Mouse (Mus musculus): ENCODE results near the gene Spon1. TPM values are rescaled to one million over a fixed set of nuclear protein-coding genes. Genes with fewer than 3 reads are reported as not detected.

The Spon1 gene
- total and polyA plus RNA-seq, 3 experiments: not detected

DNA sequence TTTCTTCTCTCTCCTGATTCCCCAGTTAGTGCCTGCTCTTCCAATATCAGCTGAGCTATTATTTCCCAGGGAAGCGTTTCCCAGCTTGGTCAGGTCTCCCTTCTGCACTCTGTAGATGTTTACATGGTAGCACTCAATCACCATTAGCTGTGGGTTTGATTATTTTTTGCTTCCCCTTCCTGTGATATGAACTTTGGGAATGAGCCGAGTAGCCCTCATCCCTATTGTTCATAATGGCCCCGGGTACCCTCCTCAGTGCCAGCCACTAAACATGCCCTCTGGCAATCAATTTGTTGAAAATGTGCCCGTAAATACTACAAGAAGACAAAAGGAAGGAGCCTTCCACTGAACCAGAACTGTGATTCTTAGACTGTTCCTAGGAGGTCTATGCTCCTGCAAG lies 111.7 kb downstream of the Spon1 start:
- H3K79me2 ChIP-seq (ENCODE audit: control insufficient read depth, insufficient read depth, low read length, poor library complexity): no peaks in the 10 kb centered on the region
- H3K9me3 ChIP-seq (replicated peaks; ENCODE audit: insufficient read depth, low read length): no peaks in the 10 kb centered on the region
- no peaks in the 10 kb centered on the region for H3K36me3 ChIP-seq (ENCODE audit: control insufficient read depth in 1 of 2, insufficient read depth in 2 of 2, low read length in 2 of 2)
- no peak for TF ChIP-seq CHD2 (IDR thresholded peaks at IDR 0.05; ENCODE audit: low read length)
- TF ChIP-seq CHD1 (IDR thresholded peaks at IDR 0.05; ENCODE audit: low read depth, low read length): no peak
- no peak overlapping the region for H3K4me3 ChIP-seq (ENCODE audit: control insufficient read depth in 1 of 2, insufficient read depth in 1 of 2, low read depth in 2 of 2, low read length in 2 of 2)
- no peak overlapping the region for H3K9ac ChIP-seq (ENCODE audit: control insufficient read depth, low read depth, low read length, poor library complexity, severe bottlenecking)
- no peak overlapping the region for H3K27ac ChIP-seq (ENCODE audit: control insufficient read depth, low read depth, low read length)
- H3K27me3 ChIP-seq (ENCODE audit: control insufficient read depth in 1 of 2, insufficient read depth in 2 of 2, low read length in 2 of 2): no peaks in the 10 kb centered on the region
- H3K4me1 ChIP-seq (ENCODE audit: control insufficient read depth in 1 of 2, insufficient read depth in 2 of 2, low read length in 2 of 2): no peaks in the 10 kb centered on the region
- no peak for DNase-seq (ENCODE audit: low read depth, low spot score)

DNA sequence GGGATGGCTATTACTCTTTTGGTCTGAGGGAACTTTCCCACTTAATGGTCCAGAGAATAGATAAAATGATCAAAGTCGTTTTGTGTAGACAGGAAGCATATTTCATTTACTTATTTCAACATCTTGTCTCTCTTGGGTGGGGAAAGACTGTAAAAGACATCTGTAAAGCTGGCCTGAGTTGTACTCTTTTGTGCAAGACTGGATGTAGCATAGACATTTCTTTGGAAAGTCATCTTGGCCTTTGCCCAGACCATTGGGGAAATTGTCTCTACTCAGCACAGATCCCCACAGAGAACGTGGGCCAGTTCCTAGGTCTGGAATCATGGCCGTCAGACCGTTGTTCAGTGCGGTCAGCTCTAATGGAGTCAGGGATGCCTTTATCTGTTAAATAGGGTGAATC lies 112.1 kb downstream of the Spon1 start:
- Histone ChIP-seq H3K4me1 (ENCODE audit: control insufficient read depth in 1 of 2, insufficient read depth in 2 of 2, low read length in 2 of 2) (no peaks in the 10 kb centered on the region), H3K9ac (ENCODE audit: control insufficient read depth, low read depth, low read length, poor library complexity, severe bottlenecking) (no peak overlapping the region), H3K27me3 (ENCODE audit: control insufficient read depth in 1 of 2, insufficient read depth in 2 of 2, low read length in 2 of 2) (no peaks in the 10 kb centered on the region), H3K4me3 (ENCODE audit: control insufficient read depth in 1 of 2, insufficient read depth in 1 of 2, low read depth in 2 of 2, low read length in 2 of 2) (no peak overlapping the region), H3K36me3 (ENCODE audit: control insufficient read depth in 1 of 2, insufficient read depth in 2 of 2, low read length in 2 of 2) (no peaks in the 10 kb centered on the region), H3K9me3 (replicated peaks; ENCODE audit: insufficient read depth, low read length) (no peaks in the 10 kb centered on the region), H3K79me2 (ENCODE audit: control insufficient read depth, insufficient read depth, low read length, poor library complexity) (no peaks in the 10 kb centered on the region), H3K27ac (ENCODE audit: control insufficient read depth, low read depth, low read length) (no peak overlapping the region)
- TF ChIP-seq ELF1 (IDR thresholded peaks at IDR 0.05; ENCODE audit: low read depth, low read length) (no peak), EP300 (IDR thresholded peaks at IDR 0.05; ENCODE audit: low read depth in 1 of 2, low read length in 2 of 2) (no peak), POLR2AphosphoS2 (IDR thresholded peaks at IDR 0.05; ENCODE audit: low read length) (no peak), NELFE (IDR thresholded peaks at IDR 0.05; ENCODE audit: low read depth, low read length) (no peak), USF1 (IDR thresholded peaks at IDR 0.05; ENCODE audit: low read depth, low read length) (no peak), POLR2A (IDR thresholded peaks at IDR 0.05; ENCODE audit: control insufficient read depth in 1 of 2, insufficient read depth in 1 of 2, low read depth in 1 of 2, low read length in 2 of 2, poor library complexity in 1 of 2) (no peak), MYB (IDR thresholded peaks at IDR 0.05; ENCODE audit: low read depth, low read length) (no peak)
- DNase-seq (ENCODE audit: low read depth, low spot score): no peak

DNA sequence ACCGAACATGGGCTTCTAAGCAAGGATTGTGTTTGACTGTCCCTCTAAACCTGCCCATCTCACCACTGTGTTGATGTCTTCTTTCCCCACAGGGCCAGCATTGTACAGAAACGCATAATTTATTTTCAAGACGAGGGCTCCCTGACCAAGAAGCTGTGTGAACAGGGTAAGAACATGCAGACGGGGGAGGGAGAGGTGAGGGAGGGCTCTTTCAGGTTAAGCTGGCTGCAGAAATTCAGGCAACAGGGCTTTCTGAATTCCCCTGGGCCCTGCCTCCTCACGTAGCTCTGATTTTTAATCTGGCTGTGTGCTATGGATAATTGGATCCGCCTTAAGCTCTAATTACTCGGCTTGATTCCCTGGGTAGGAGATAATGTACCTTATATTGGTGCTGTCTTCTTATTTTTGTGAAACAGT lies 113.3 kb downstream of the Spon1 start:
- TF ChIP-seq NRF1 (IDR thresholded peaks at IDR 0.05; ENCODE audit: insufficient read depth, low read depth, low read length, poor library complexity, severe bottlenecking) (no peak), UBTF (IDR thresholded peaks at IDR 0.05; ENCODE audit: borderline replicate concordance, insufficient read depth, low read depth, low read length) (no peak), CHD2 (IDR thresholded peaks at IDR 0.05; ENCODE audit: low read length) (no peak), ZNF384 (IDR thresholded peaks at IDR 0.05; ENCODE audit: low read depth, low read length) (no peak), USF2 (IDR thresholded peaks at IDR 0.05; ENCODE audit: borderline replicate concordance in 1 of 2, insufficient read depth in 1 of 2, low read depth in 1 of 2, low read length in 2 of 2) (no peak), MXI1 (IDR thresholded peaks at IDR 0.05; ENCODE audit: low read depth, low read length) (no peak), ETS1 (IDR thresholded peaks at IDR 0.05; ENCODE audit: low read depth, low read length) (no peak), TBP (IDR thresholded peaks at IDR 0.05; ENCODE audit: low read depth, low read length) (no peak), USF1 (IDR thresholded peaks at IDR 0.05; ENCODE audit: low read depth, low read length) (no peak), ZMIZ1 (IDR thresholded peaks at IDR 0.05; ENCODE audit: low read depth, low read length) (no peak), ZKSCAN1 (IDR thresholded peaks at IDR 0.05; ENCODE audit: low read depth, low read length) (no peak), MAZ (IDR thresholded peaks at IDR 0.05; ENCODE audit: low read depth, low read length) (no peak), NELFE (IDR thresholded peaks at IDR 0.05; ENCODE audit: low read depth, low read length) (no peak), ZC3H11A (IDR thresholded peaks at IDR 0.05; ENCODE audit: low read depth, low read length) (no peak), CHD1 (IDR thresholded peaks at IDR 0.05; ENCODE audit: low read depth, low read length) (no peak), BHLHE40 (IDR thresholded peaks at IDR 0.05; ENCODE audit: borderline replicate concordance, low read depth, low read length) (no peak), MAX (IDR thresholded peaks at IDR 0.05; ENCODE audit: low read length) (no peak), EP300 (IDR thresholded peaks at IDR 0.05; ENCODE audit: low read depth in 1 of 2, low read length in 2 of 2) (no peak), GATA1 (IDR thresholded peaks at IDR 0.05; ENCODE audit: low read depth, low read length) (no peak), RCOR1 (IDR thresholded peaks at IDR 0.05; ENCODE audit: low read depth, low read length) (no peak)
- DNase-seq (ENCODE audit: low read depth, low spot score): no peak
- Histone ChIP-seq H3K4me1 (ENCODE audit: control insufficient read depth in 1 of 2, insufficient read depth in 2 of 2, low read length in 2 of 2) (no peaks in the 10 kb centered on the region), H3K27me3 (ENCODE audit: control insufficient read depth in 1 of 2, insufficient read depth in 2 of 2, low read length in 2 of 2) (no peaks in the 10 kb centered on the region), H3K79me2 (ENCODE audit: control insufficient read depth, insufficient read depth, low read length, poor library complexity) (no peaks in the 10 kb centered on the region), H3K4me3 (ENCODE audit: control insufficient read depth in 1 of 2, insufficient read depth in 1 of 2, low read depth in 2 of 2, low read length in 2 of 2) (no peak overlapping the region), H3K36me3 (ENCODE audit: control insufficient read depth in 1 of 2, insufficient read depth in 2 of 2, low read length in 2 of 2) (no peaks in the 10 kb centered on the region), H3K9ac (ENCODE audit: control insufficient read depth, low read depth, low read length, poor library complexity, severe bottlenecking) (no peak overlapping the region), H3K9me3 (replicated peaks; ENCODE audit: insufficient read depth, low read length) (no peaks in the 10 kb centered on the region), H3K27ac (ENCODE audit: control insufficient read depth, low read depth, low read length) (no peak overlapping the region)

Measured in MEL (cell line).